Mouse (Mus musculus) limb, embryonic 12.5 days (tissue): ENCODE data around the gene Farp1. TPM values are rescaled to one million over a fixed set of nuclear protein-coding genes. Genes with fewer than 3 reads are reported as not detected.

Experiments used
- ATAC-seq: fragments of 200-750 bp; cut with Nextera tagmentation; 2 replicates; pipeline ENCODE4 v1.8.0; 2017; ENCODE audit warnings: low read depth, moderate TSS enrichment; ENCODE audit not compliant: insufficient number of reproducible peaks, insufficient read depth, low FRiP score, low TSS enrichment
- H3K27ac ChIP-seq: fragments of 300-500 bp; sonication (generic); 2 replicates; pipeline ENCODE4 v1.5.1; 2016; ENCODE audit warnings: mild to moderate bottlenecking, moderate library complexity
- H3K27me3 ChIP-seq: fragments of 300-500 bp; sonication (generic); 2 replicates; pipeline ENCODE4 v1.6.1; 2016; ENCODE audit warnings: mild to moderate bottlenecking, moderate library complexity
- H3K36me3 ChIP-seq: fragments of 300-500 bp; sonication (generic); 2 replicates; pipeline ENCODE4 v1.6.1; 2016; ENCODE audit warnings: mild to moderate bottlenecking, moderate library complexity
- H3K4me1 ChIP-seq: fragments of 300-500 bp; sonication (generic); replicated peaks from 2 replicates; pipeline ENCODE4 v1.6.1; 2016
- H3K4me2 ChIP-seq: fragments of 300-500 bp; sonication (generic); 2 replicates; pipeline ENCODE4 v1.6.1; 2016; ENCODE audit warnings: mild to moderate bottlenecking, moderate library complexity
- H3K4me3 ChIP-seq: fragments of 300-500 bp; sonication (generic); replicated peaks from 2 replicates; pipeline ENCODE4 v1.5.1; 2016; ENCODE audit warnings: mild to moderate bottlenecking
- H3K9ac ChIP-seq: fragments of 300-500 bp; sonication (generic); replicated peaks from 2 replicates; pipeline ENCODE4 v1.6.1; 2016; ENCODE audit warnings: mild to moderate bottlenecking, moderate library complexity
- H3K9me3 ChIP-seq: fragments of 300-500 bp; sonication (generic); 2 replicates; pipeline ENCODE4 v1.6.1; 2016; ENCODE audit warnings: mild to moderate bottlenecking, moderate library complexity
- WGBS: fragments of 180-500 bp; shearing (Covaris S2); methylation state at CpG from one replicate; pipeline ENCODE4 v1.1.7; 2016; 5-methylcytosine and 5-hydroxymethylcytosine counted together
- polyA plus RNA-seq: library from polyadenylated mRNA; unstranded; fragments of >200 nt; fragmentation: Nextera tagmentation; extraction: Ambion mirVana; gene quantifications from 2 replicates; pipeline ENCODE4 v1.2.1, GENCODE M21; 2016

Farp1 gene
- polyA plus RNA-seq, 1 experiment from 2014 or later: 58.2 TPM

GRCm38 (mm10) chr14:121106906-121107305 lies 71.9 kb downstream of the Farp1 start:
- 14% methylated on average over 4 of the region's 4 CpGs for WGBS

GRCm38 (mm10) chr14:121107707-121108285 lies 72.8 kb downstream of the Farp1 start:
- H3K36me3 ChIP-seq: peaks cover 20% of the 10 kb centered on the region
- H3K9ac ChIP-seq: no peak overlapping the region
- H3K27me3 ChIP-seq: no peaks in the 10 kb centered on the region
- H3K4me1 ChIP-seq: peaks cover 95% of the 10 kb centered on the region
- no peak for ATAC-seq
- no peaks in the 10 kb centered on the region for H3K9me3 ChIP-seq
- H3K4me2 ChIP-seq: peak overlapping the region; percentile 44
- H3K4me3 ChIP-seq: no peak overlapping the region
- H3K27ac ChIP-seq: peak overlapping the region; percentile 97
- 10% methylated on average over 10 of the region's 10 CpGs for WGBS

More at GRCm38 (mm10) chr14:121106906-121107305, 71.9 kb downstream of the Farp1 start:
- Histone ChIP-seq H3K27me3 (no peaks in the 10 kb centered on the region), H3K27ac (peak overlapping the region; percentile 97), H3K4me3 (no peak overlapping the region), H3K9ac (no peak overlapping the region), H3K36me3 (peaks cover 21% of the 10 kb centered on the region), H3K4me1 (peaks cover 96% of the 10 kb centered on the region), H3K9me3 (no peaks in the 10 kb centered on the region), H3K4me2 (peak overlapping the region; percentile 10)
- no peak for ATAC-seq

GRCm38 (mm10) chr14:121108439-121109115 lies 73.6 kb downstream of the Farp1 start:
- Histone ChIP-seq H3K27ac (peak overlapping the region; percentile 97), H3K4me3 (0 out of 2 replicates have a peak overlapping the region, but pooled peaks have one; percentile 7), H3K9ac (peak overlapping the region; percentile 42; the same call in 1 of the 2 replicates), H3K4me1 (peaks cover 87% of the 10 kb centered on the region), H3K9me3 (no peaks in the 10 kb centered on the region), H3K4me2 (peak overlapping the region; percentile 44), H3K27me3 (no peaks in the 10 kb centered on the region), H3K36me3 (peaks cover 14% of the 10 kb centered on the region; the same call in 1 of the 2 replicates)
- peak; percentile 82 for ATAC-seq
- 4% methylated on average over 8 of the region's 8 CpGs for WGBS

GRCm38 (mm10) chr14:121109116-121109504 lies 74.1 kb downstream of the Farp1 start:
- Histone ChIP-seq H3K27ac (peak overlapping the region; percentile 97), H3K4me3 (0 out of 2 replicates have a peak overlapping the region, but pooled peaks have one; percentile 7), H3K9ac (peak overlapping the region; percentile 42; the same call in 1 of the 2 replicates), H3K36me3 (peaks cover 14% of the 10 kb centered on the region; the same call in 1 of the 2 replicates), H3K9me3 (no peaks in the 10 kb centered on the region), H3K4me1 (peaks cover 82% of the 10 kb centered on the region), H3K4me2 (peak overlapping the region; percentile 44), H3K27me3 (no peaks in the 10 kb centered on the region)
- WGBS: 14% methylated on average over 9 of the region's 9 CpGs
- ATAC-seq: peak; percentile 16; the same call in 1 of the 2 replicates

- Histone ChIP-seq H3K27ac (0 out of 2 replicates have a peak overlapping the region, but pooled peaks have one; percentile 97), H3K4me1 (peaks cover 66% of the 10 kb centered on the region)
These were observed 75.7 kb downstream of the Farp1 start for GRCm38 (mm10) chr14:121110492-121111267.

GRCm38 (mm10) chr14:121112061-121112460 lies 77.1 kb downstream of the Farp1 start:
- Histone ChIP-seq H3K9me3 (no peaks in the 10 kb centered on the region), H3K27ac (no peak overlapping the region), H3K36me3 (peaks cover 30% of the 10 kb centered on the region), H3K4me3 (no peak overlapping the region), H3K4me2 (no peak overlapping the region), H3K27me3 (no peaks in the 10 kb centered on the region), H3K4me1 (peaks cover 56% of the 10 kb centered on the region), H3K9ac (no peak overlapping the region)
- WGBS: 58% methylated on average over 8 of the region's 8 CpGs
- no peak for ATAC-seq

More at GRCm38 (mm10) chr14:121110492-121111267, 75.7 kb downstream of the Farp1 start:
- 71% methylated on average over 13 of the region's 13 CpGs for WGBS
- Histone ChIP-seq H3K27me3 (no peaks in the 10 kb centered on the region), H3K4me3 (no peak overlapping the region), H3K9ac (no peak overlapping the region), H3K36me3 (peaks cover 23% of the 10 kb centered on the region), H3K4me2 (no peak overlapping the region), H3K9me3 (no peaks in the 10 kb centered on the region)
- no peak for ATAC-seq

- Histone ChIP-seq H3K4me2 (no peak overlapping the region), H3K27me3 (no peaks in the 10 kb centered on the region), H3K9ac (0 out of 2 replicates have a peak overlapping the region, but pooled peaks have one; percentile 23), H3K4me1 (peaks cover 50% of the 10 kb centered on the region), H3K4me3 (no peak overlapping the region), H3K9me3 (no peaks in the 10 kb centered on the region), H3K27ac (no peak overlapping the region), H3K36me3 (peaks cover 36% of the 10 kb centered on the region)
- 90% methylated on average over 6 of the region's 6 CpGs for WGBS
- no peak for ATAC-seq
These were observed 78.8 kb downstream of the Farp1 start for GRCm38 (mm10) chr14:121113785-121114184.

- Histone ChIP-seq H3K4me1 (peaks cover 33% of the 10 kb centered on the region), H3K36me3 (peaks cover 53% of the 10 kb centered on the region), H3K9ac (no peak overlapping the region), H3K9me3 (no peaks in the 10 kb centered on the region), H3K4me3 (no peak overlapping the region), H3K27me3 (no peaks in the 10 kb centered on the region), H3K27ac (no peak overlapping the region), H3K4me2 (no peak overlapping the region)
- 72% methylated on average over 4 of the region's 4 CpGs for WGBS
- no peak for ATAC-seq
These were observed 81.7 kb downstream of the Farp1 start for GRCm38 (mm10) chr14:121116696-121117095.

GRCm38 (mm10) chr14:121118860-121119259 lies 83.9 kb downstream of the Farp1 start:
- no peaks in the 10 kb centered on the region for H3K9me3 ChIP-seq
- H3K27ac ChIP-seq: no peak overlapping the region
- 81% methylated on average over 7 of the region's 7 CpGs for WGBS
- no peaks in the 10 kb centered on the region for H3K27me3 ChIP-seq
- no peak overlapping the region for H3K4me2 ChIP-seq
- peaks cover 45% of the 10 kb centered on the region for H3K36me3 ChIP-seq
- H3K4me1 ChIP-seq: peaks cover 45% of the 10 kb centered on the region
- no peak overlapping the region for H3K4me3 ChIP-seq
- no peak overlapping the region for H3K9ac ChIP-seq
- no peak for ATAC-seq

- no peak for ATAC-seq
- H3K4me3 ChIP-seq: no peak overlapping the region
- peaks cover 30% of the 10 kb centered on the region for H3K36me3 ChIP-seq
- no peaks in the 10 kb centered on the region for H3K27me3 ChIP-seq
- 67% methylated on average over 3 of the region's 3 CpGs for WGBS
- H3K4me2 ChIP-seq: no peak overlapping the region
- H3K4me1 ChIP-seq: peaks cover 71% of the 10 kb centered on the region
- H3K27ac ChIP-seq: no peak overlapping the region
- H3K9me3 ChIP-seq: no peaks in the 10 kb centered on the region
- no peak overlapping the region for H3K9ac ChIP-seq
These were observed 86.7 kb downstream of the Farp1 start for GRCm38 (mm10) chr14:121121664-121122063.

GRCm38 (mm10) chr14:121122852-121123251 lies 87.9 kb downstream of the Farp1 start:
- no peak overlapping the region for H3K4me3 ChIP-seq
- H3K9me3 ChIP-seq: no peaks in the 10 kb centered on the region
- H3K27me3 ChIP-seq: no peaks in the 10 kb centered on the region
- peaks cover 26% of the 10 kb centered on the region for H3K36me3 ChIP-seq
- WGBS: 11% methylated on average over 2 of the region's 2 CpGs
- H3K27ac ChIP-seq: no peak overlapping the region
- H3K4me1 ChIP-seq: peaks cover 75% of the 10 kb centered on the region
- H3K4me2 ChIP-seq: no peak overlapping the region
- ATAC-seq: no peak
- H3K9ac ChIP-seq: no peak overlapping the region
